Mouse (Mus musculus): ENCODE results near the gene Dcp1a.

DNA sequence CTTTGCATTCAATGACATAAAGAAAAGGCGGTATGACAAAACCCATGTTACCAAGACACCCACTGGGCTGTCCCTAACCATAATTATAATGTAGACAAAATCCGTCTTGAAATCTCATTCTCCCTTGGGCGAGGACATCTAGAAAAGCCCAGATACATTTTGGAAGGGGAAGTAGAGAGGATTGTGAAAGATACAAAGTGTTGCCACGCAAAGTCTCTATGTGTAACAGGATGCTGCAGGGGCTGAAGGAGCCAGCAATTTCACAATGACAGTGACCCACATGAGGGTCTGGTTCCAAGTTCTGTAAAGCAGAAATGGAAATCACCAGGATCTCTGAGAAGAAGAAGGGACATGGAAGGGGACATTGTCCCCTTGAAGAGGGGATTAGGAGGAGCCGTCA, 44.0 kb upstream of the Dcp1a start:
- no peak for TF ChIP-seq CTCF (IDR thresholded peaks at IDR 0.05; ENCODE audit: control insufficient read depth, insufficient read depth, insufficient read length)
- no peak for TF ChIP-seq MAX (IDR thresholded peaks at IDR 0.05)
- no peak for TF ChIP-seq CEBPB (IDR thresholded peaks at IDR 0.05; ENCODE audit: low read depth)
- TF ChIP-seq MYOD1 (IDR thresholded peaks at IDR 0.05; ENCODE audit: control insufficient read depth, insufficient read length, low read depth), result no peak
- TF ChIP-seq MYOG (IDR thresholded peaks at IDR 0.05; ENCODE audit: control insufficient read depth, extremely low read depth, insufficient read length), result no peak
- no peak for TF ChIP-seq USF1 (IDR thresholded peaks at IDR 0.05; ENCODE audit: low read depth)
